Mouse (Mus musculus) hindlimb bud, embryonic 11.5 days (tissue): Measurements from ENCODE around the gene Rai14.

Source experiments
- DNase-seq: peaks from one replicate; pipeline ENCODE4 v3.0.0-alpha.2; 2012; ENCODE audit warnings: low read depth, low spot score; ENCODE audit errors: extremely low spot score

Gene Rai14

GRCm38 (mm10) chr15:10655151-10655905, 59.1 kb downstream of the Rai14 start:
- DNase-seq = no peak

GRCm38 (mm10) chr15:10654696-10655095, 59.7 kb downstream of the Rai14 start:
- DNase-seq = no peak

DNA sequence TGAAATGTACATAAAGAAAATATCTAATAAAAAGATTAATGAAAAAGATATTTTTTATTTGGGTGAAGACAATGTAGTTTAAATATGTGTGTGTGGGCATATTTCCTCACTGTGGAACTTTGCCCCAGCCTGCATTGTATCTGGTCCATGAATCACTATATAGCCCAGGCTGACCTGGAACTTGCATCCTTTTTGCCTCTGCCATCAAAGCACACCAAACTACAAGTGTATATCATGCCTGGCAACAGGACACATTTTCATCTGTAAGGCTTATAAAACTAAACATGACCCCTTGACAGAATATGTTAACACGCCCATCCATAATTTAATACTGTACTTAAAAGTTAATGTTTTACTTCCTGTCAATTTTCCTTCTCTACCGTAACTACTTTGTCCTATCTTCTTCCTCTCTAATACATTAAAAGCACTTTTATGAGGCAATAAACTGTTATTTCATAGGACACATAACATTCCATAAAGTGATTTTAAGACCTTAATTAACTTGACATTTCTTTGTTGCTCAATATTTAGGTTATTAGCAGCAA, 61.4 kb downstream of the Rai14 start:
- DNase-seq = no peak

GRCm38 (mm10) chr15:10648372-10649109, 65.9 kb downstream of the Rai14 start:
- DNase-seq = no peak

DNA sequence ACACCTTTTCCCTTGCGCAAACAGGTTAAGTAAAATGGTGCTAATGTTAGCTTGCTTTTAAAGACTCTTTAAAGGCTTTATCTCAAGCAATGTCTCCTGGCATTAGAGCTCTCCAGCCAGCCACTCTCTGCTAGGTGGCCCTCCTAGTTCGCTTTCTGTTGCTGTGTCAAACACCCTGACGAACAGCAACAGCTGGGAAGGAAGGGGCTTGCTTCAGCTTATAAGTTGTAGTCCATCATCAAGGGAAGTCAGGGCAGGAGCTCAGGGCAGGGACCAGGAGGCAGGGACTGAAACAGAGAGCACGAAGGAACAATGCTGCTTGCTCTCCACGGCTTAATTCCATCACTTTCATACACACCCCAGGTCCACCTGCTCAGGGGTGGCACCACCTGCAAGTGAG, 68.1 kb downstream of the Rai14 start:
- no peak for DNase-seq

- DNase-seq = no peak
Measured at GRCm38 (mm10) chr15:10645101-10645500, 69.3 kb downstream of the Rai14 start.

DNA sequence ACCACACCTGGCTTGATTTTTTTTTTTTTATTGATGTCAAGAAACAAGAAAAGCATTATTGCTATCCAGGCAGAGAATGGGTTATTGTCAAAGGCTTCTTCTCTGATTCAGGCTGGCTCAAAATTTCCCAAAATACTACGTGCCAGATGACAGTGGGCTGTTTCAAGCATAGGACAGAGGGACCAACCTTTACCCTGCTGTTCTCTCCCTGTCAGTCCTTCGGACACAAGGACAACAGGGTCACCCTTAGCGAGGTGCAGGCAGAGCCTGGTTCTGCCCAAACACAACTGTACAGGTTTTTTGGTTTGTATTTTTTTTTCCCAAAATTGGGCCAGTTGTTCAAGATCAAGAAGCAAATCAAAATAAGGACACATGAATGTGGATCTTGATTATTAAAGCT, 70.6 kb downstream of the Rai14 start:
- DNase-seq = no peak

- no peak for DNase-seq
Measured at GRCm38 (mm10) chr15:10643224-10643623, 71.2 kb downstream of the Rai14 start.

GRCm38 (mm10) chr15:10642419-10642818, 72.0 kb downstream of the Rai14 start:
- DNase-seq = no peak

DNA sequence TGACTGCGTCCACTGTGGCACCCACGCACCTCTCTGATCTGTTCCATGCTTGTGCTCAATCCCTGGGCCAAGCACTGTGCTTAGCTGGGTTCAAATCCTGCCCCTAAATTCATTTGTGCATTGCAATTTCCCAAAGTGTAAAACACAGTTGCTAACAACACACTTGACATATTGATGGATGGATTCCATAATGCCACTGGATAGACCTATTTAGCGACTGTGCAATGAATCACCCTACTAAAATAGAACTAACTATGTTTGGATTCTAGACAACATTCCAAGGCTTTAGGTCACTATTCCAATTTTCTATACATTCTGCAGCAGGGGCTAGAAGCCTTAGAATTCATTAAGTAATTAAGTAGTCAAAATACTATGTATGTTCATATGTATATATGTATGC, 73.7 kb downstream of the Rai14 start:
- DNase-seq = no peak

DNA sequence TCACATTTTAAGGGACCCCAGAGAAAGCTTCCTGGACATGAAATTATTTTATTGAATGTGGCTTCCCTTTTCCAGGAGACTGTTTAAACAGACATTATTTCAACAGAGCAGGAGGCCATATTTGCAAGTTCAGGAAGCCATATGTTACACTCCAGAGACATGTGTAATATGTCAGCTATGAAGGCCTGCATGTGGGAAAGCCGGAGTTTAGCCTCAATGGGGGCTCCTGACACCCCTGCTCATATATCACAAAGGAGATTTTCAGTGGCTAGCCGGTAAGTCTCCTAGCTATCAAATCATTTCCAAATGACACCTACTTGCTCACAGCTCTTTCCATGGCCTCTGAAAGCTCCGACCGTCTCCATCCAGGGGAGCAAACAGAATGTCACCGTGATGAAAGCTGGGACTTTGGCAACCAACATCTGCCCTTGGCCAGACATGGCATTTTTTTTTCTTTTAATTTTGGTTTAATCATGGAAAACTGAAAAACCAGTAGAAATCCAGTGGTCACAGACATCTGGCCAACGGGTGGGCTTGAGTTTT, 77.1 kb downstream of the Rai14 start:
- DNase-seq = no peak

GRCm38 (mm10) chr15:10636844-10637243, 77.6 kb downstream of the Rai14 start:
- no peak for DNase-seq

GRCm38 (mm10) chr15:10635121-10635520, 79.3 kb downstream of the Rai14 start:
- DNase-seq = no peak

- peak; percentile 71 for DNase-seq
Measured at GRCm38 (mm10) chr15:10634176-10634575, 80.2 kb downstream of the Rai14 start.

GRCm38 (mm10) chr15:10633381-10633780, 81.0 kb downstream of the Rai14 start:
- DNase-seq = no peak

DNA sequence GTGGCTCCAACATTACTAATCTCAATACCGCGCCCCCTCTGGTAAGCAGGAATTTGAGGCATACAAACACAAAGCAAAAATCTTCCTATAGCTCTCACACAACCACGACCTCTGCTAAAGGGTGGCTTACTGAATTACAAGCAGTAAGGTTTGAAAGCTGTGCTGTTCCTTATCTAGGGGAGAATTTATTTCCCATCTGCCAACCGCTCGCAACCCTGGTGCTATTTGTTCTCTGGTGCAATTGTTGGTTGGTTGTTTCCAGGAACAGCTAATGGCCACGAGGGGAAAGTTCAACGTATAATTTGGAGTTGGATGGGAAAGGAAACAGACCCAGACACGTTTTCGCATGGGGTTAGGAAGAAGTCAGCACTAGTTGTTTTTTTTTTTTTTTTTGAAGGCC, 81.8 kb downstream of the Rai14 start:
- DNase-seq = no peak

DNA sequence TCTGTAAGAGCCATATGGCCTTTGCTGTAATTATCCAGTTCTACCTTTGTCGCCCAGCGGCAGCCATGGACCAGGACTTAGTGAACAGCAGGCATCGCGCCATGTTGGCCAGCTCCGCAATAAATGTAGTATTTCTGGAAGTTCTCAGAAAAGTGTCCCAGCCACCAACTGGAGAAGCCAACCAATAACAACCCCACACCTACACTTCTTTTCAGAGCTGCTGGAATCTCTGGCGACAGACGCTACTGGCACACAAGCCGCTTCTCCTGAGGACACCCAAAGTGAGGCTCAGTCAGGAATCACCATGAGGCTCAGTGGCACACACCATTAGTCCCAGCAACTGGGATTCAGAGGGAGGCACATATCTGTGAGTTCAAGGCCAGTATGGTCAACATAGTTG, 82.4 kb downstream of the Rai14 start:
- no peak for DNase-seq

DNA sequence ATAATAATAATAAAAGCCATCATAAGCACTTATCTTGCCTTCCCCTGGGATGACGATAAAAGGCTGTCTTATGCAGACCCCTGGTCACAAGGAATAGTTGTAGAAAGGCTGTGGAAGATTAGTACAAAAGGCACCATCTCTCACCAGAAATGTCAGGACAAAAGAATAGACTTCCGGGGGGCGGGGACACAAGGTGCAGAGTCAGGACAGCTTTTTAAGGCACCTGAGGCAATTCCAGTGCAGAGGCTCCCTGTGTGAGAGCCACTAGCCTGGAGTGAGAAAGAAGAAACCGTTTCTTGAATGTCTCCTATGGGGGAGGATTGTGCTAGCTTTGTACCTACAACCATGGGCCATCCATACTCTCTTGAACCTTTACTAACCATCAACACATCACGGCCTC, 82.9 kb downstream of the Rai14 start:
- DNase-seq = no peak

GRCm38 (mm10) chr15:10628980-10629346, 85.5 kb downstream of the Rai14 start:
- DNase-seq = no peak

GRCm38 (mm10) chr15:10628131-10628979, 86.1 kb downstream of the Rai14 start:
- no peak for DNase-seq

DNA sequence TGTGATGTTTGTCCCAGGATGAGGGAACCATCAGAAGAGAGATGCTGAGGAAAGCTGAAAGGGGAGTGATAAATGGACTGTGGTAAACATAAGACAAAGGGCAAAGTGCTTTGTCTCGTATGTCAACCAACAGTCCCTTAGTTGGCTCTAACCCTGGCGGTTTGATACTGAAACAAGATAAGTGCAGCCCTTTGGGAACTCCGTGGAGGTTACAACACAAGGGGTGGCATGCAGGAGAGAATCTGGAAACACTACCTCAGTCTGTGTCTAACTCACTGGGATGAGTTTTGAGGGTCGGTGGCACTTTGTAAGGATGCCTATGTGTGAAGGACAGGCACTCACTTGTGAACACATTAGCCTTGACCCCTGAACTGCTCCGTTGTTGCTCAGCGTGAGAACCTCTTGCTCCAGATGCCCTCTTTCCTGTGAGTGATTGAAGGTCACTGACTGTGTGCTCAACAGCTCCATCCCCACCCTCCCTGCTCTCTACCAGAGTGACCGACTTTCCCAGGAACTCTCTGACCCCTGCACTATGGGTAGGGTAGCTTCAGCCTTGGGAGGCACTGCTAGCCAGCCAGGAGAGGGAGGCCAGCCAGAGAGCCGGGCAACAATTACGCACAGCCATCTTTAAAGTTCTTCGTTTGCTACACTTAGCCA, 90.7 kb downstream of the Rai14 start:
- DNase-seq = no peak
